Mouse (Mus musculus): ENCODE results near the gene Prss57. TPM values are rescaled to one million over a fixed set of nuclear protein-coding genes. Genes with fewer than 3 reads are reported as not detected.
A peak's percentile ranks its signal among the peaks of the same experiment; 100 is the strongest.
"Not testable (repeated sequence)": the region's sequence is repeated elsewhere in the genome, so short reads cannot be mapped to it uniquely, and the experiment has no call there.

Prss57 gene
- total RNA-seq, 2 experiments from 2014 or later = not detected

- intact Hi-C loops (cut with DNase I) = no loop called here
- DNase-seq (ENCODE audit: low spot score) = no peak
Measured at GRCm38 (mm10) chr10:79766001-79766507, 24.7 kb downstream of the Prss57 start.

- intact Hi-C loops (cut with DNase I) = loop anchor here (2.0 kb wide), 1 partner anchor 58 kb away; no protein-coding TSS in a partner anchor
- no peak for DNase-seq (ENCODE audit: low spot score)
Measured at GRCm38 (mm10) chr10:79765228-79765745, 25.5 kb downstream of the Prss57 start.

- no peak for DNase-seq (ENCODE audit: low spot score)
- intact Hi-C loops (cut with DNase I) = loop anchor here (1.0 to 2.0 kb wide), 2 partner anchors 16 to 57 kb away; no protein-coding TSS in a partner anchor
Measured at GRCm38 (mm10) chr10:79764234-79764633, 26.5 kb downstream of the Prss57 start.

GRCm38 (mm10) chr10:79762875-79763274 is 27.9 kb downstream of the Prss57 start:
- intact Hi-C loops (cut with DNase I) = no loop called here
- no peak for DNase-seq (ENCODE audit: low spot score)

GRCm38 (mm10) chr10:79760603-79761143 is 30.1 kb downstream of the Prss57 start:
- DNase-seq (ENCODE audit: low spot score) = no peak
- intact Hi-C loops (cut with DNase I) = no loop called here

- DNase-seq (ENCODE audit: low spot score); intact Hi-C loops (cut with DNase I): not testable (repeated sequence)
Measured at GRCm38 (mm10) chr10:79759675-79760074, 31.1 kb downstream of the Prss57 start.

GRCm38 (mm10) chr10:79756660-79757059 is 34.1 kb downstream of the Prss57 start:
- intact Hi-C loops (cut with DNase I) = no loop called here

GRCm38 (mm10) chr10:79755854-79756253 is 34.9 kb downstream of the Prss57 start:
- intact Hi-C loops (cut with DNase I) = no loop called here
- DNase-seq (ENCODE audit: low spot score) = no peak

More at GRCm38 (mm10) chr10:79756660-79757059, 34.1 kb downstream of the Prss57 start:
- no peak for DNase-seq (ENCODE audit: low spot score)

GRCm38 (mm10) chr10:79754856-79755516 is 35.8 kb downstream of the Prss57 start, which contains the start of gene Fgf22:
Fgf22 (plus strand) TSS chr10:79755076.
- DNase-seq (ENCODE audit: low spot score) = peak; percentile 34
- intact Hi-C loops (cut with DNase I) = no loop called here

- intact Hi-C loops (cut with DNase I) = loop anchor here (1.0 kb wide), 1 partner anchor 16 kb away; no protein-coding TSS in a partner anchor
Measured at GRCm38 (mm10) chr10:79748496-79748895, 42.3 kb downstream of the Prss57 start.

GRCm38 (mm10) chr10:79746774-79747151 is 44.0 kb downstream of the Prss57 start:
- DNase-seq (ENCODE audit: low spot score) = no peak
- intact Hi-C loops (cut with DNase I) = no loop called here

More at GRCm38 (mm10) chr10:79748496-79748895, 42.3 kb downstream of the Prss57 start:
- no peak for DNase-seq (ENCODE audit: low spot score)

- intact Hi-C loops (cut with DNase I) = no loop called here
- peak; percentile 93 for DNase-seq (ENCODE audit: low spot score)
Measured at GRCm38 (mm10) chr10:79745898-79746773, 44.6 kb downstream of the Prss57 start, which contains the start of gene Polrmt. Polrmt (minus strand) TSS chr10:79746581.

GRCm38 (mm10) chr10:79745411-79745810 is 45.4 kb downstream of the Prss57 start:
- intact Hi-C loops (cut with DNase I) = no loop called here
- DNase-seq (ENCODE audit: low spot score) = no peak

- intact Hi-C loops (cut with DNase I) = no loop called here
- no peak for DNase-seq (ENCODE audit: low spot score)
Measured at GRCm38 (mm10) chr10:79743650-79744365, 47.0 kb downstream of the Prss57 start.

GRCm38 (mm10) chr10:79743161-79743560 is 47.6 kb downstream of the Prss57 start:
- intact Hi-C loops (cut with DNase I) = no loop called here
- no peak for DNase-seq (ENCODE audit: low spot score)

- DNase-seq (ENCODE audit: low spot score) = no peak
- intact Hi-C loops (cut with DNase I) = no loop called here
Measured at GRCm38 (mm10) chr10:79740863-79741262, 49.9 kb downstream of the Prss57 start.

GRCm38 (mm10) chr10:79739234-79739633 is 51.5 kb downstream of the Prss57 start:
- intact Hi-C loops (cut with DNase I) = no loop called here
- DNase-seq (ENCODE audit: low spot score) = no peak

GRCm38 (mm10) chr10:79738259-79738658 is 52.5 kb downstream of the Prss57 start:
- no peak for DNase-seq (ENCODE audit: low spot score)
- intact Hi-C loops (cut with DNase I) = no loop called here

- intact Hi-C loops (cut with DNase I) = no loop called here
- no peak for DNase-seq (ENCODE audit: low spot score)
Measured at GRCm38 (mm10) chr10:79736706-79737105, 54.1 kb downstream of the Prss57 start.

Measured in heart, postnatal 25 days (tissue).